Mouse (Mus musculus) liver, embryonic 14.5 days (tissue): ENCODE measurements around the gene Rangap1. TPM values are rescaled to one million over a fixed set of nuclear protein-coding genes. Genes with fewer than 3 reads are reported as not detected.
A peak's percentile ranks its signal among the peaks of the same experiment; 100 is the strongest.

ENCODE experiments used
- ATAC-seq: fragments of 200-750 bp; cut with Nextera tagmentation; 2 replicates; pipeline ENCODE4 v1.8.0; 2017; ENCODE audit warnings: moderate number of reproducible peaks, mild to moderate bottlenecking, moderate library complexity; ENCODE audit not compliant: insufficient read depth
- DNase-seq, 3 experiments: peaks; one replicate each; pipeline ENCODE4 v3.0.0-alpha.2; 2012 to 2013; ENCODE audit warnings: low read depth in 3 of 3, low spot score in 3 of 3
- H3K27ac ChIP-seq: fragments of 300-500 bp; sonication (generic); 2 replicates; pipeline ENCODE4 v1.5.1; 2014; ENCODE audit warnings: moderate library complexity, mild to moderate bottlenecking, control low read depth, inconsistent platforms
- H3K27me3 ChIP-seq: fragments of 300-500 bp; sonication (generic); 2 replicates; pipeline ENCODE4 v1.6.1; 2014; ENCODE audit warnings: mild to moderate bottlenecking, low read length, moderate library complexity; ENCODE audit not compliant: control insufficient read depth, insufficient read depth
- H3K36me3 ChIP-seq: fragments of 300-500 bp; sonication (generic); replicated peaks from 2 replicates; pipeline ENCODE4 v1.6.1; 2014; ENCODE audit warnings: low read depth; ENCODE audit not compliant: control insufficient read depth, insufficient read depth
- H3K4me1 ChIP-seq, 2 experiments: fragments of 200-500 bp in 1 of 2; fragments of 300-500 bp in 1 of 2; sonication (generic) in 1 of 2; replicated peaks; 2 replicates each; pipeline ENCODE4 v1.6.1; 2012 to 2014; ENCODE audit warnings: antibody characterized with exemption in 1 of 2, inconsistent platforms in 1 of 2, low read length in 1 of 2; ENCODE audit not compliant: control insufficient read depth in 2 of 2, insufficient read depth in 2 of 2
- H3K4me2 ChIP-seq: fragments of 300-500 bp; sonication (generic); 2 replicates; pipeline ENCODE4 v1.6.1; 2014; ENCODE audit warnings: low read depth, mild to moderate bottlenecking, control low read depth, moderate library complexity
- H3K4me3 ChIP-seq, 2 experiments: fragments of 200-500 bp in 1 of 2; fragments of 300-500 bp in 1 of 2; sonication (generic) in 1 of 2; 2 replicates each; pipeline ENCODE4 v1.5.1; 2012 to 2014; ENCODE audit warnings: low read depth in 2 of 2, low read length in 2 of 2, mild to moderate bottlenecking in 2 of 2, control low read depth in 1 of 2, inconsistent platforms in 1 of 2, moderate library complexity in 1 of 2; ENCODE audit not compliant: insufficient read depth in 1 of 2
- H3K9ac ChIP-seq: fragments of 300-500 bp; sonication (generic); replicated peaks from 2 replicates; pipeline ENCODE4 v1.6.1; 2014; ENCODE audit warnings: mild to moderate bottlenecking, control low read depth, moderate library complexity
- H3K9me3 ChIP-seq: fragments of 300-500 bp; sonication (generic); 2 replicates; pipeline ENCODE4 v1.6.1; 2016; ENCODE audit warnings: low read length, mixed read lengths; ENCODE audit not compliant: control insufficient read depth
- CTCF ChIP-seq: IDR thresholded peaks from 2 replicates; pipeline ENCODE4 v1.5.1; 2016; ENCODE audit warnings: antibody characterized with exemption, low read depth, control low read depth
- EP300 ChIP-seq: IDR thresholded peaks from 2 replicates; pipeline ENCODE4 v1.6.1; 2016; ENCODE audit warnings: antibody characterized with exemption, low read depth
- WGBS: fragments of 180-500 bp; shearing (Covaris S2); extraction: QIAGEN DNeasy Blood & Tissue Kit; methylation state at CpG from one replicate; pipeline ENCODE4 v1.1.7; 2014; ENCODE audit not compliant: insufficient replicate concordance; 5-methylcytosine and 5-hydroxymethylcytosine counted together
- polyA plus RNA-seq, 2 experiments: library from polyadenylated mRNA; depleted of rRNA in 1 of 2; stranded (reverse) in 1 of 2; unstranded in 1 of 2; fragments of >200 nt; fragmentation: Nextera tagmentation in 1 of 2; extraction: Ambion mirVana in 1 of 2; gene quantifications; 2 replicates each; pipeline versions ENCODE4 v1.2.1 to v1.2.3; 2012 to 2014

Gene Rangap1
- polyA plus RNA-seq, 2 experiments: 50.6 to 57.1 TPM

GRCm38 (mm10) chr15:81781816-81782215 is 36.5 kb upstream of the Rangap1 start:
- no peak for DNase-seq
- 75% methylated on average over 7 of the region's 7 CpGs for WGBS
- no peaks in the 10 kb centered on the region for H3K27me3 ChIP-seq

GRCm38 (mm10) chr15:81776631-81777422 is 31.5 kb upstream of the Rangap1 start:
- Histone ChIP-seq H3K9ac (no peak overlapping the region), H3K36me3 (no peaks in the 10 kb centered on the region; the same call in 1 of the 2 replicates), H3K4me3 (no peak overlapping the region), H3K27me3 (no peaks in the 10 kb centered on the region), H3K4me1 (peaks cover 0 to 4% of the 10 kb centered on the region in 2 experiments; a peak in 1 of 4 replicates), H3K9me3 (no peaks in the 10 kb centered on the region), H3K27ac (no peak overlapping the region), H3K4me2 (no peak overlapping the region)
- 31% methylated on average over 11 of the region's 11 CpGs for WGBS
- ATAC-seq: peak; percentile 55; the same call in 1 of the 2 replicates
- TF ChIP-seq EP300: no peak
- no peak for TF ChIP-seq CTCF
- DNase-seq: no peak

More at GRCm38 (mm10) chr15:81781816-81782215, 36.5 kb upstream of the Rangap1 start:
- no peak overlapping the region for H3K4me3 ChIP-seq
- H3K4me1 ChIP-seq: peaks cover 0 to 4% of the 10 kb centered on the region in 2 experiments; a peak in 1 of 4 replicates
- no peaks in the 10 kb centered on the region for H3K9me3 ChIP-seq
- no peak overlapping the region for H3K9ac ChIP-seq
- H3K27ac ChIP-seq: no peak overlapping the region
- no peaks in the 10 kb centered on the region; the same call in 1 of the 2 replicates for H3K36me3 ChIP-seq
- ATAC-seq: no peak
- no peak overlapping the region for H3K4me2 ChIP-seq
- TF ChIP-seq CTCF: no peak
- TF ChIP-seq EP300: no peak

GRCm38 (mm10) chr15:81774505-81775171 is 29.3 kb upstream of the Rangap1 start:
- Histone ChIP-seq H3K27ac (no peak overlapping the region), H3K27me3 (no peaks in the 10 kb centered on the region), H3K4me2 (no peak overlapping the region), H3K9me3 (no peaks in the 10 kb centered on the region), H3K9ac (no peak overlapping the region), H3K4me3 (no peak overlapping the region), H3K4me1 (peaks cover 0 to 4% of the 10 kb centered on the region in 2 experiments; a peak in 1 of 4 replicates), H3K36me3 (no peaks in the 10 kb centered on the region; the same call in 1 of the 2 replicates)
- DNase-seq (no peak), ATAC-seq (no peak)
- 71% methylated on average over 15 of the region's 15 CpGs for WGBS
- no peak for TF ChIP-seq EP300
- no peak for TF ChIP-seq CTCF

- Histone ChIP-seq H3K9me3 (no peaks in the 10 kb centered on the region), H3K9ac (no peak overlapping the region), H3K4me1 (0 out of 4 replicates have a peak, but pooled peaks cover 0 to 2% of the 10 kb centered on the region in 2 experiments), H3K36me3 (no peaks in the 10 kb centered on the region; the same call in 1 of the 2 replicates), H3K4me3 (no peak overlapping the region), H3K27ac (no peak overlapping the region), H3K4me2 (no peak overlapping the region), H3K27me3 (no peaks in the 10 kb centered on the region)
- 85% methylated on average over 20 of the region's 20 CpGs for WGBS
- no peak for TF ChIP-seq EP300
- TF ChIP-seq CTCF: no peak
- DNase-seq (no peak), ATAC-seq (no peak)
Observed at GRCm38 (mm10) chr15:81772431-81773120, 27.2 kb upstream of the Rangap1 start.
